Mouse (Mus musculus) heart, embryonic 12.5 days (tissue): ENCODE measurements at regions not wholly inside any gene's neighbourhood (a gene's known extent, or its start where the extent isn't known, plus 50 kb on each side); places are given as distances from the start of the nearest gene placed in this dataset.

Experiments used
- ATAC-seq: fragments of 200-750 bp; cut with Nextera tagmentation; 2 replicates; pipeline ENCODE4 v1.8.0; 2017; ENCODE audit warnings: moderate TSS enrichment, moderate library complexity; ENCODE audit not compliant: insufficient number of reproducible peaks, low FRiP score
- H3K27ac ChIP-seq: fragments of 300-500 bp; sonication (generic); 2 replicates; pipeline ENCODE4 v1.5.1; 2016; ENCODE audit warnings: mild to moderate bottlenecking, moderate library complexity; ENCODE audit not compliant: poor library complexity, severe bottlenecking
- H3K27me3 ChIP-seq: fragments of 300-500 bp; sonication (generic); replicated peaks from 2 replicates; pipeline ENCODE4 v1.6.1; 2016; ENCODE audit warnings: mild to moderate bottlenecking, moderate library complexity
- H3K36me3 ChIP-seq: fragments of 300-500 bp; sonication (generic); 2 replicates; pipeline ENCODE4 v1.6.1; 2016; ENCODE audit warnings: mild to moderate bottlenecking, moderate library complexity
- H3K4me1 ChIP-seq: fragments of 300-500 bp; sonication (generic); replicated peaks from 2 replicates; pipeline ENCODE4 v1.6.1; 2016; ENCODE audit warnings: mild to moderate bottlenecking
- H3K4me2 ChIP-seq: fragments of 300-500 bp; sonication (generic); 2 replicates; pipeline ENCODE4 v1.6.1; 2016; ENCODE audit warnings: mild to moderate bottlenecking, moderate library complexity
- H3K4me3 ChIP-seq: fragments of 300-500 bp; sonication (generic); 2 replicates; pipeline ENCODE4 v1.5.1; 2016; ENCODE audit warnings: mild to moderate bottlenecking
- H3K9ac ChIP-seq: fragments of 300-500 bp; sonication (generic); 2 replicates; pipeline ENCODE4 v1.6.1; 2016; ENCODE audit warnings: mild to moderate bottlenecking, moderate library complexity
- H3K9me3 ChIP-seq: fragments of 300-500 bp; sonication (generic); replicated peaks from 2 replicates; pipeline ENCODE4 v1.6.1; 2016; ENCODE audit warnings: mild to moderate bottlenecking, moderate library complexity
- WGBS: fragments of 180-500 bp; shearing (Covaris S2); methylation state at CpG from one replicate; pipeline ENCODE4 v1.1.7; 2016; 5-methylcytosine and 5-hydroxymethylcytosine counted together

GRCm38 (mm10) chr16:63351511-63352125, 497.5 kb downstream of the Pros1 start:
- no peak overlapping the region for H3K27ac ChIP-seq
- H3K9ac ChIP-seq, result no peak overlapping the region
- no peak for ATAC-seq
- no peaks in the 10 kb centered on the region for H3K4me1 ChIP-seq
- no peak overlapping the region for H3K4me2 ChIP-seq
- H3K9me3 ChIP-seq, result no peaks in the 10 kb centered on the region
- no peaks in the 10 kb centered on the region for H3K27me3 ChIP-seq
- no peak overlapping the region for H3K4me3 ChIP-seq
- H3K36me3 ChIP-seq, result no peaks in the 10 kb centered on the region
- 84% methylated on average over 6 of the region's 6 CpGs for WGBS

GRCm38 (mm10) chr16:63369868-63370267, 494.1 kb downstream of the Epha3 start:
- Histone ChIP-seq H3K9ac (no peak overlapping the region), H3K4me3 (no peak overlapping the region), H3K4me2 (no peak overlapping the region), H3K9me3 (no peaks in the 10 kb centered on the region), H3K36me3 (no peaks in the 10 kb centered on the region), H3K27ac (no peak overlapping the region), H3K4me1 (no peaks in the 10 kb centered on the region), H3K27me3 (no peaks in the 10 kb centered on the region)
- ATAC-seq, result no peak
- 81% methylated on average over 5 of the region's 5 CpGs for WGBS

GRCm38 (mm10) chr16:63371275-63371674, 492.7 kb downstream of the Epha3 start:
- 70% methylated on average over 5 of the region's 5 CpGs for whole genome bisulfite sequencing

GRCm38 (mm10) chr16:63404976-63405375, 459.0 kb downstream of the Epha3 start:
- no peak for ATAC-seq
- no peaks in the 10 kb centered on the region for H3K36me3 ChIP-seq
- H3K4me1 ChIP-seq, result no peaks in the 10 kb centered on the region
- no peaks in the 10 kb centered on the region for H3K27me3 ChIP-seq
- WGBS, result 96% methylated on average over 1 of the region's 1 CpGs
- no peak overlapping the region for H3K4me2 ChIP-seq
- no peak overlapping the region for H3K9ac ChIP-seq
- no peaks in the 10 kb centered on the region for H3K9me3 ChIP-seq
- H3K4me3 ChIP-seq, result no peak overlapping the region
- H3K27ac ChIP-seq, result no peak overlapping the region

More at GRCm38 (mm10) chr16:63371275-63371674, 492.7 kb downstream of the Epha3 start:
- H3K4me2 ChIP-seq, result no peak overlapping the region
- ATAC-seq, result no peak
- H3K27me3 ChIP-seq, result no peaks in the 10 kb centered on the region
- H3K36me3 ChIP-seq, result no peaks in the 10 kb centered on the region
- H3K9me3 ChIP-seq, result no peaks in the 10 kb centered on the region
- H3K27ac ChIP-seq, result no peak overlapping the region
- no peak overlapping the region for H3K9ac ChIP-seq
- no peaks in the 10 kb centered on the region for H3K4me1 ChIP-seq
- H3K4me3 ChIP-seq, result no peak overlapping the region

GRCm38 (mm10) chr16:63412656-63413055, 451.3 kb downstream of the Epha3 start:
- WGBS, result 71% methylated on average over 1 of the region's 1 CpGs
- H3K4me1 ChIP-seq, result no peaks in the 10 kb centered on the region
- no peak overlapping the region for H3K27ac ChIP-seq
- ATAC-seq, result no peak
- no peak overlapping the region for H3K4me2 ChIP-seq
- H3K27me3 ChIP-seq, result no peaks in the 10 kb centered on the region
- no peak overlapping the region for H3K4me3 ChIP-seq
- no peaks in the 10 kb centered on the region for H3K36me3 ChIP-seq
- H3K9me3 ChIP-seq, result no peaks in the 10 kb centered on the region
- H3K9ac ChIP-seq, result no peak overlapping the region

GRCm38 (mm10) chr16:63452301-63452700, 411.7 kb downstream of the Epha3 start:
- H3K9me3 ChIP-seq, result no peaks in the 10 kb centered on the region
- no peak overlapping the region for H3K4me2 ChIP-seq
- 41% methylated on average over 4 of the region's 4 CpGs for WGBS
- no peaks in the 10 kb centered on the region; the same call in 1 of the 2 replicates for H3K4me1 ChIP-seq
- no peaks in the 10 kb centered on the region for H3K27me3 ChIP-seq
- H3K27ac ChIP-seq, result no peak overlapping the region
- no peak for ATAC-seq
- H3K36me3 ChIP-seq, result no peaks in the 10 kb centered on the region
- H3K4me3 ChIP-seq, result no peak overlapping the region
- no peak overlapping the region for H3K9ac ChIP-seq

GRCm38 (mm10) chr16:63466615-63467014, 397.4 kb downstream of the Epha3 start:
- WGBS, result 24% methylated on average over 4 of the region's 4 CpGs
- no peaks in the 10 kb centered on the region for H3K36me3 ChIP-seq
- ATAC-seq, result 0 out of 2 replicates have a peak, but pooled peaks have one; percentile 33
- no peak overlapping the region for H3K27ac ChIP-seq
- H3K27me3 ChIP-seq, result no peaks in the 10 kb centered on the region
- H3K9ac ChIP-seq, result no peak overlapping the region
- H3K4me3 ChIP-seq, result no peak overlapping the region
- no peaks in the 10 kb centered on the region for H3K9me3 ChIP-seq
- H3K4me2 ChIP-seq, result no peak overlapping the region
- peaks cover 4% of the 10 kb centered on the region; the same call in 1 of the 2 replicates for H3K4me1 ChIP-seq

GRCm38 (mm10) chr16:63468851-63469250, 395.1 kb downstream of the Epha3 start:
- 86% methylated on average over 1 of the region's 1 CpGs for WGBS
- Histone ChIP-seq H3K9ac (no peak overlapping the region), H3K36me3 (no peaks in the 10 kb centered on the region), H3K4me1 (peaks cover 4% of the 10 kb centered on the region; the same call in 1 of the 2 replicates), H3K27me3 (no peaks in the 10 kb centered on the region), H3K4me3 (no peak overlapping the region), H3K9me3 (no peaks in the 10 kb centered on the region), H3K4me2 (no peak overlapping the region), H3K27ac (no peak overlapping the region)
- ATAC-seq, result no peak
